Mouse (Mus musculus) MEL (cell line): ENCODE measurements around the gene Lao1. TPM values are rescaled to one million over a fixed set of nuclear protein-coding genes. Genes with fewer than 3 reads are reported as not detected.

Source experiments
- DNase-seq: peaks from one replicate; pipeline ENCODE4 v3.0.0; 2011; ENCODE audit warnings: low read depth, low spot score
- H3K27ac ChIP-seq: 2 replicates; pipeline ENCODE4 v1.5.1; 2012; ENCODE audit warnings: low read depth, mild to moderate bottlenecking, control low read depth, low read length, moderate library complexity; ENCODE audit not compliant: control insufficient read depth
- H3K27me3 ChIP-seq, 2 experiments: fragments of 150-350 bp in 1 of 2; sonication (generic) in 1 of 2; 2 replicates each; pipeline ENCODE4 v1.6.1; 2012; ENCODE audit warnings: low read length in 2 of 2, mild to moderate bottlenecking in 2 of 2, improper control_type of control experiment in 1 of 2, moderate library complexity in 1 of 2; ENCODE audit not compliant: insufficient read depth in 2 of 2, control insufficient read depth in 1 of 2
- H3K36me3 ChIP-seq, 2 experiments: 2 replicates each; pipeline ENCODE4 v1.6.1; 2012 to 2014; ENCODE audit warnings: low read length in 2 of 2, improper control_type of control experiment in 1 of 2, inconsistent platforms in 1 of 2, mild to moderate bottlenecking in 1 of 2; ENCODE audit not compliant: insufficient read depth in 2 of 2, control insufficient read depth in 1 of 2
- H3K4me1 ChIP-seq, 2 experiments: fragments of 150-350 bp in 1 of 2; sonication (generic) in 1 of 2; 2 replicates each; pipeline ENCODE4 v1.6.1; 2012; ENCODE audit warnings: low read length in 2 of 2, improper control_type of control experiment in 1 of 2, mild to moderate bottlenecking in 1 of 2; ENCODE audit not compliant: insufficient read depth in 2 of 2, control insufficient read depth in 1 of 2
- H3K4me3 ChIP-seq, 2 experiments: fragments of 150-350 bp in 1 of 2; sonication (generic) in 1 of 2; 2 replicates each; pipeline ENCODE4 v1.5.1; 2012; ENCODE audit warnings: low read depth in 2 of 2, low read length in 2 of 2, mild to moderate bottlenecking in 2 of 2, moderate library complexity in 2 of 2, control low read depth in 1 of 2, improper control_type of control experiment in 1 of 2; ENCODE audit not compliant: control insufficient read depth in 1 of 2, insufficient read depth in 1 of 2
- H3K79me2 ChIP-seq: 2 replicates; pipeline ENCODE4 v1.6.1; 2012; ENCODE audit warnings: mild to moderate bottlenecking, low read length, moderate library complexity; ENCODE audit not compliant: control insufficient read depth, poor library complexity, insufficient read depth
- H3K9ac ChIP-seq: 2 replicates; pipeline ENCODE4 v1.6.1; 2012; ENCODE audit warnings: low read depth, mild to moderate bottlenecking, control low read depth, low read length, moderate library complexity; ENCODE audit not compliant: control insufficient read depth, poor library complexity, severe bottlenecking
- H3K9me3 ChIP-seq: fragments of 150-350 bp; sonication (generic); replicated peaks from 2 replicates; pipeline ENCODE4 v1.6.1; 2012; ENCODE audit warnings: mild to moderate bottlenecking, low read length, improper control_type of control experiment, moderate library complexity; ENCODE audit not compliant: insufficient read depth
- CHD1 ChIP-seq: IDR thresholded peaks from 2 replicates; pipeline ENCODE4 v1.6.1; 2012; ENCODE audit warnings: low read depth, mild to moderate bottlenecking, inconsistent platforms, low read length, improper control_type of control experiment
- JUND ChIP-seq: IDR thresholded peaks from 2 replicates; pipeline ENCODE4 v1.6.1; 2011; ENCODE audit warnings: low read depth, mild to moderate bottlenecking, improper control_type of control experiment, low read length
- polyA plus RNA-seq, 2 experiments: library from polyadenylated mRNA; stranded (reverse) in 1 of 2; unstranded in 1 of 2; fragments of >175 nt in 1 of 2; fragments of >200 nt in 1 of 2; gene quantifications; 2 replicates each; pipeline versions ENCODE4 v1.2.1 to v1.2.4; 2012; ENCODE audit warnings: low replicate concordance in 2 of 2, low read depth in 1 of 2; ENCODE audit not compliant: insufficient read length in 2 of 2, insufficient read depth in 1 of 2, missing spikeins in 1 of 2
- total RNA-seq: library from RNA; depleted of rRNA; stranded (reverse); fragments of 300-350 nt; gene quantifications from 2 replicates; pipeline ENCODE4 v1.2.3, GENCODE M21; 2012; rRNA removed

Lao1 gene
- total and polyA plus RNA-seq, 3 experiments = not detected

GRCm38 (mm10) chr4:119017078-119017477 is 55.7 kb downstream of the Lao1 start:
- Histone ChIP-seq H3K9me3 (no peaks in the 10 kb centered on the region), H3K79me2 (no peaks in the 10 kb centered on the region), H3K27me3 (no peaks in the 10 kb centered on the region; a peak in 1 of 4 replicates), H3K36me3 (peaks cover 0 to 7% of the 10 kb centered on the region in 2 experiments; a peak in 1 of 4 replicates), H3K9ac (no peak overlapping the region), H3K4me1 (peaks cover 9 to 14% of the 10 kb centered on the region in 2 experiments; a peak in 3 of 4 replicates), H3K4me3 (no peak overlapping the region), H3K27ac (no peak overlapping the region)
- no peak for DNase-seq
- TF ChIP-seq JUND = no peak
- no peak for TF ChIP-seq CHD1

Other genes starting within 250 kb of the Lao1 start
- gene Olfr1340, start 241.4 kb upstream of the Lao1 start, total RNA-seq = not detected in 2 replicates
- not detected for gene Olfr1340, start 241.4 kb upstream of the Lao1 start, polyA plus RNA-seq
- not detected in 2 replicates for gene Olfr1339, start 229.4 kb upstream of the Lao1 start, total RNA-seq
- gene Olfr1339, start 229.4 kb upstream of the Lao1 start, polyA plus RNA-seq = not detected
- gene Olfr1338, start 202.8 kb upstream of the Lao1 start, total RNA-seq = not detected in 2 replicates
- gene Olfr1338, start 202.8 kb upstream of the Lao1 start, polyA plus RNA-seq = not detected
- gene Olfr1337, start 179.0 kb upstream of the Lao1 start, total RNA-seq = not detected in 2 replicates
- not detected for gene Olfr1337, start 179.0 kb upstream of the Lao1 start, polyA plus RNA-seq
- not detected in 2 replicates for gene Olfr1335, start 151.6 kb upstream of the Lao1 start, total RNA-seq
- not detected for gene Olfr1335, start 151.6 kb upstream of the Lao1 start, polyA plus RNA-seq
- not detected in 2 replicates for gene Olfr1333, start 125.3 kb upstream of the Lao1 start, total RNA-seq
- not detected for gene Olfr1333, start 125.3 kb upstream of the Lao1 start, polyA plus RNA-seq
- not detected in 2 replicates for gene Olfr1331, start 96.9 kb upstream of the Lao1 start, total RNA-seq
- gene Olfr1331, start 96.9 kb upstream of the Lao1 start, polyA plus RNA-seq = not detected
- not detected in 2 replicates for gene Olfr1330, start 73.0 kb upstream of the Lao1 start, total RNA-seq
- gene Olfr1330, start 73.0 kb upstream of the Lao1 start, polyA plus RNA-seq = not detected
- gene Olfr1329, start 44.1 kb upstream of the Lao1 start, total RNA-seq = not detected in 2 replicates
- gene Olfr1329, start 44.1 kb upstream of the Lao1 start, polyA plus RNA-seq = not detected
- not detected in 2 replicates for gene Olfr1328, start 23.0 kb upstream of the Lao1 start, total RNA-seq
- gene Olfr1328, start 23.0 kb upstream of the Lao1 start, polyA plus RNA-seq = not detected
- gene Slc2a1, start 147.1 kb downstream of the Lao1 start, total RNA-seq = 15.9 and 47.3 TPM in 2 replicates
- 10 to 100 TPM in 1 of 2 experiments, not detected in 1; 99.5 TPM for gene Slc2a1, start 147.1 kb downstream of the Lao1 start, polyA plus RNA-seq
- gene Zfp691, start 212.6 kb downstream of the Lao1 start, total RNA-seq = 6.3 and 6.7 TPM in 2 replicates
- gene Zfp691, start 212.6 kb downstream of the Lao1 start, polyA plus RNA-seq = 1 to 10 TPM in 1 of 2 experiments, not detected in 1; 9.9 TPM
- 125 and 138 TPM in 2 replicates for gene Ermap, start 228.4 kb downstream of the Lao1 start, total RNA-seq
- gene Ermap, start 228.4 kb downstream of the Lao1 start, polyA plus RNA-seq = 100 to 1,000 TPM in 1 of 2 experiments, 10 to 100 TPM in 1; 44.1 to 247 TPM
- gene Svbp, start 233.7 kb downstream of the Lao1 start, total RNA-seq = 63.7 and 64.7 TPM in 2 replicates
- gene Svbp, start 233.7 kb downstream of the Lao1 start, polyA plus RNA-seq = 100 to 1,000 TPM in 1 of 2 experiments, not detected in 1; 131 TPM